Mouse (Mus musculus) CH12.LX (cell line): ENCODE measurements around the gene Prom2. TPM values are rescaled to one million over a fixed set of nuclear protein-coding genes. Genes with fewer than 3 reads are reported as not detected.

ENCODE experiments used
- DNase-seq: peaks from one replicate; pipeline ENCODE4 v3.0.0-alpha.2; 2013; ENCODE audit errors: extremely low read depth
- H3K27ac ChIP-seq: 2 replicates; pipeline ENCODE4 v1.5.1; 2012; ENCODE audit warnings: low read depth, mild to moderate bottlenecking, control low read depth, moderate library complexity; ENCODE audit not compliant: insufficient read depth
- H3K27me3 ChIP-seq: replicated peaks from 2 replicates; pipeline ENCODE3; 2012; ENCODE audit warnings: inconsistent platforms
- H3K36me3 ChIP-seq, 2 experiments: replicated peaks in 1 of 2; 2 replicates each; pipeline versions ENCODE3 to v1.6.1; 2012; ENCODE audit warnings: inconsistent platforms in 1 of 2, low read length in 1 of 2, mild to moderate bottlenecking in 1 of 2, mixed read lengths in 1 of 2, moderate library complexity in 1 of 2; ENCODE audit not compliant: control insufficient read depth in 1 of 2, insufficient read depth in 1 of 2
- H3K4me1 ChIP-seq, 2 experiments: 2 replicates each; pipeline ENCODE4 v1.6.1; 2012; ENCODE audit warnings: inconsistent platforms in 1 of 2, moderate library complexity in 1 of 2; ENCODE audit not compliant: insufficient read depth in 2 of 2, control insufficient read depth in 1 of 2
- H3K4me2 ChIP-seq: 2 replicates; pipeline ENCODE4 v1.6.1; 2012; ENCODE audit warnings: low read depth, mild to moderate bottlenecking, control low read depth; ENCODE audit not compliant: poor library complexity, insufficient read depth, severe bottlenecking
- H3K4me3 ChIP-seq, 3 experiments: fragments of 150-350 bp in 1 of 3; sonication (generic) in 1 of 3; replicated peaks in 1 of 3; 2 replicates each; pipeline versions ENCODE3 to v1.5.1; 2011 to 2012; ENCODE audit warnings: low read depth in 2 of 3, low read length in 2 of 3, mild to moderate bottlenecking in 2 of 3, moderate library complexity in 2 of 3, control low read depth in 1 of 3, improper control_type of control experiment in 1 of 3, inconsistent platforms in 1 of 3, mixed read lengths in 1 of 3; ENCODE audit not compliant: poor library complexity in 1 of 3
- H3K79me2 ChIP-seq: replicated peaks from 2 replicates; pipeline ENCODE4 v1.6.1; 2012; ENCODE audit warnings: mild to moderate bottlenecking, moderate library complexity; ENCODE audit not compliant: control insufficient read depth, poor library complexity, insufficient read depth, severe bottlenecking; ENCODE audit errors: extremely low read depth
- H3K9ac ChIP-seq: 2 replicates; pipeline ENCODE4 v1.6.1; 2012; ENCODE audit warnings: low read depth, mild to moderate bottlenecking, control low read depth, moderate library complexity; ENCODE audit not compliant: insufficient read depth
- H3K9me3 ChIP-seq: replicated peaks from 2 replicates; pipeline ENCODE3; 2012; ENCODE audit warnings: low read length, inconsistent platforms, mixed read lengths
- CTCF ChIP-seq, 2 experiments: IDR thresholded peaks in 1 of 2; conservative IDR thresholded peaks in 1 of 2; 2 replicates each; pipeline ENCODE4 v1.5.1; 2011 to 2012; ENCODE audit warnings: low read depth in 2 of 2, low read length in 2 of 2, improper control_type of control experiment in 1 of 2, inconsistent platforms in 1 of 2, mild to moderate bottlenecking in 1 of 2, moderate library complexity in 1 of 2
- E2F4 ChIP-seq: IDR thresholded peaks from 2 replicates; pipeline ENCODE4 v1.6.1; 2011; ENCODE audit warnings: low read depth, low read length, improper control_type of control experiment; ENCODE audit not compliant: insufficient replicate concordance
- ELF1 ChIP-seq: IDR thresholded peaks from 2 replicates; pipeline ENCODE4 v1.6.1; 2014; ENCODE audit warnings: low read depth, mild to moderate bottlenecking, inconsistent platforms, low read length, improper control_type of control experiment
- EP300 ChIP-seq: IDR thresholded peaks from 2 replicates; pipeline ENCODE4 v1.6.1; 2011; ENCODE audit warnings: low read length, improper control_type of control experiment
- JUN ChIP-seq: IDR thresholded peaks from 2 replicates; pipeline ENCODE4 v1.6.1; 2011; ENCODE audit warnings: low read depth, mild to moderate bottlenecking, low read length, improper control_type of control experiment, moderate library complexity; ENCODE audit not compliant: insufficient read depth
- KAT2A ChIP-seq: IDR thresholded peaks from 2 replicates; pipeline ENCODE4 v1.6.1; 2012; ENCODE audit warnings: low read length, improper control_type of control experiment, inconsistent platforms; ENCODE audit not compliant: insufficient replicate concordance
- MAFK ChIP-seq: IDR thresholded peaks from 2 replicates; pipeline ENCODE4 v1.6.1; 2011; ENCODE audit warnings: low read length, improper control_type of control experiment; ENCODE audit not compliant: insufficient replicate concordance
- MAX ChIP-seq: IDR thresholded peaks from 2 replicates; pipeline ENCODE4 v1.6.1; 2011; ENCODE audit warnings: low read length, improper control_type of control experiment
- MAZ ChIP-seq: IDR thresholded peaks from 2 replicates; pipeline ENCODE4 v1.6.1; 2012; ENCODE audit warnings: low read depth, mild to moderate bottlenecking, inconsistent platforms, low read length, improper control_type of control experiment, moderate library complexity
- MYC ChIP-seq: IDR thresholded peaks from 2 replicates; pipeline ENCODE4 v1.6.1; 2011; ENCODE audit warnings: low read depth, mild to moderate bottlenecking, improper control_type of control experiment, low read length
- NELFE ChIP-seq: IDR thresholded peaks from 2 replicates; pipeline ENCODE4 v1.6.1; 2011; ENCODE audit warnings: low read depth, low read length, improper control_type of control experiment
- SIN3A ChIP-seq: IDR thresholded peaks from 2 replicates; pipeline ENCODE4 v1.6.1; 2012; ENCODE audit warnings: low read length, improper control_type of control experiment, inconsistent platforms
- SMC3 ChIP-seq: IDR thresholded peaks from 2 replicates; pipeline ENCODE4 v1.6.1; 2011; ENCODE audit warnings: low read depth, low read length, improper control_type of control experiment
- TBP ChIP-seq: conservative IDR thresholded peaks from 2 replicates; pipeline ENCODE4 v1.6.1; 2011; ENCODE audit warnings: low read depth, low read length, improper control_type of control experiment
- TCF12 ChIP-seq: IDR thresholded peaks from 2 replicates; pipeline ENCODE4 v1.6.1; 2014; ENCODE audit warnings: low read depth, mild to moderate bottlenecking, inconsistent platforms, low read length, improper control_type of control experiment
- USF2 ChIP-seq: conservative IDR thresholded peaks from 2 replicates; pipeline ENCODE4 v1.6.1; 2011; ENCODE audit warnings: low read depth, low read length, improper control_type of control experiment
- ZC3H11A ChIP-seq: IDR thresholded peaks from 2 replicates; pipeline ENCODE4 v1.6.1; 2012; ENCODE audit warnings: low read depth, mild to moderate bottlenecking, inconsistent platforms, low read length, improper control_type of control experiment
- ZMIZ1 ChIP-seq: IDR thresholded peaks from 2 replicates; pipeline ENCODE4 v1.6.1; 2012; ENCODE audit warnings: low read depth, mild to moderate bottlenecking, inconsistent platforms, low read length, improper control_type of control experiment
- dilution Hi-C: fragments of 300-500 bp; cut with MboI; formaldehyde crosslinking; loops from 2 replicates; pipeline ENCODE4 v1.14.3; 2020; ENCODE audit warnings: low sequenced_read_pairs; ENCODE audit not compliant: extremely low pct_unique_long_range_greater_than_20kb, extremely low pct_ligation_motif_present
- in situ Hi-C: fragments of 300-500 bp; cut with MboI; formaldehyde crosslinking; loops from 3 replicates; pipeline ENCODE4 v1.14.3; 2019; ENCODE audit warnings: low sequenced_read_pairs, low pct_ligation_motif_present, low pct_unique_long_range_greater_than_20kb, mixed read lengths
- polyA plus RNA-seq: library from polyadenylated mRNA; unstranded; fragments of >175 nt; gene quantifications from 2 replicates; pipeline ENCODE4 v1.2.1, GENCODE M21; 2012; ENCODE audit warnings: low read depth; ENCODE audit not compliant: insufficient read length
- total RNA-seq, 2 experiments: library from RNA; depleted of rRNA; stranded (reverse); fragments of 300-350 nt in 1 of 2; fragments of >200 nt in 1 of 2; gene quantifications; 2 replicates each; pipeline ENCODE4 v1.2.3; 2012 to 2014

Gene Prom2
- total and polyA plus RNA-seq, 3 experiments: not detected

DNA sequence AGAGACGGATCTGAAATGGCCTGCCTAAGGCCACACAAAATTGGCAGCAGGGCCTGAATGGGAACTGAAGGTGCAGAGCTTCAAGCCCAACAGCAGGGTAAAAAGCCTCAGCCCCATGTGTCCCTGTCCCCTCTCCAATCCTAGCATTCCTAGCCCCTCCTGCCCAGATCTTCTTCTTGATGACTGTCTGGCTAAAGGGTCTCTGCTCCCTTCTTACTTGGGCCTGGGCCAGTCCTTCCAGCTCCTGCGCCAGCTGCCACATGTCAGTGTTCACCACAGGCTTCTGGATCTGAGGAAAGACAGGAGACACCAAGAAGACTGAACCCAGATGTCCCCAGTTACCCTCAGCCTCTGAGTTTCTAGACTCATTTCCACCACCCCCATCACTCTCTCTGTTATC lies 9.7 kb downstream of the Prom2 start:
- H3K9ac ChIP-seq: no peak overlapping the region
- no peak overlapping the region for H3K4me3 ChIP-seq
- DNase-seq: no peak
- TF ChIP-seq E2F4 (no peak), TBP (no peak), ZC3H11A (no peak), MAX (no peak), CTCF (conservative IDR thresholded peaks at IDR 0.05 in 1 of 2, IDR thresholded peaks at IDR 0.05 in 1 of 2; ENCODE audit: low read depth in 2 of 2, low read length in 2 of 2) (no peak), KAT2A (no peak)
- dilution Hi-C loops (no loop called here), in situ Hi-C loops (no loop called here)
- H3K4me1 ChIP-seq: no peaks in the 10 kb centered on the region; a peak in 1 of 4 replicates
- no peaks in the 10 kb centered on the region for H3K79me2 ChIP-seq
- no peaks in the 10 kb centered on the region for H3K9me3 ChIP-seq
- H3K27ac ChIP-seq: no peak overlapping the region
- H3K36me3 ChIP-seq: no peaks in the 10 kb centered on the region
- H3K4me2 ChIP-seq: no peak overlapping the region
- peaks cover 95% of the 10 kb centered on the region for H3K27me3 ChIP-seq

- TF ChIP-seq ELF1: no peak
- TF ChIP-seq MAFK: no peak
- Histone ChIP-seq H3K27me3 (peaks cover 93% of the 10 kb centered on the region), H3K4me1 (no peaks in the 10 kb centered on the region; a peak in 1 of 4 replicates), H3K4me3 (no peak overlapping the region), H3K9ac (no peak overlapping the region), H3K79me2 (no peaks in the 10 kb centered on the region), H3K4me2 (no peak overlapping the region), H3K27ac (no peak overlapping the region), H3K9me3 (no peaks in the 10 kb centered on the region), H3K36me3 (no peaks in the 10 kb centered on the region)
- in situ Hi-C loops (no loop called here), dilution Hi-C loops (no loop called here)
- DNase-seq: no peak
These were observed 10.8 kb downstream of the Prom2 start for GRCm38 (mm10) chr2:127530418-127530817.

- no peaks in the 10 kb centered on the region for H3K9me3 ChIP-seq
- H3K27ac ChIP-seq: no peak overlapping the region
- no peaks in the 10 kb centered on the region; a peak in 1 of 4 replicates for H3K4me1 ChIP-seq
- H3K9ac ChIP-seq: no peak overlapping the region
- no peaks in the 10 kb centered on the region for H3K36me3 ChIP-seq
- peaks cover 95% of the 10 kb centered on the region for H3K27me3 ChIP-seq
- in situ Hi-C loops (no loop called here), dilution Hi-C loops (no loop called here)
- no peak for TF ChIP-seq TCF12
- TF ChIP-seq ZC3H11A: no peak
- no peak for TF ChIP-seq EP300
- no peak for TF ChIP-seq MYC
- no peak for TF ChIP-seq SIN3A
- no peak for TF ChIP-seq NELFE
- no peak for TF ChIP-seq KAT2A
- TF ChIP-seq JUN: no peak
- TF ChIP-seq ZMIZ1: no peak
- no peak for TF ChIP-seq MAZ
- no peak for TF ChIP-seq USF2
- no peak for TF ChIP-seq SMC3
- no peak overlapping the region for H3K4me3 ChIP-seq
- no peaks in the 10 kb centered on the region for H3K79me2 ChIP-seq
- no peak for DNase-seq
- H3K4me2 ChIP-seq: no peak overlapping the region
These were observed 16.1 kb downstream of the Prom2 start for GRCm38 (mm10) chr2:127525004-127525775.
